ENCODE assay signal across 8 mouse cellular contexts in the genomic region with DNA sequence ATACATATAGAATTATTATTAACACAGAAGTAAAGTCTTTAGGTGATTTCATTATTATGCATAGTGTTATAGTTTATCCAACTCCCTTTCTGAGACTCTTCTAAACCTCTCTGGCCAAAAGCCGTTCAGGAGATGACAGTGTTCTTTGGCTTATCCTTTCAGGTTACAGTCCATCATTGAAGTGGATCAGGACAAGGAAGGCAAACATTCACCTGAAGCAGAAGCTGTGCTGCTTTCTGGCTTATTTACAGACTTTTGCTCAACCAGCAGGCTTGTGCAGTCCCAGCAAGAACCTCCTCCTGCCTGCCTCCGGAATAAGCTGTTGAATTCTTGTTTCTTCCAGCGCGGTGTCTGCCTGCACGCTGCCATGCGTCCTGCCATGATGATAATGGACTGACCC. TPM values are rescaled to one million over a fixed set of nuclear protein-coding genes. Genes with fewer than 3 reads are reported as not detected.
DNase-seq lines count a peak whose midpoint lies in the region; ATAC-seq and TF ChIP-seq lines count a peak whose summit lies in the region.

TSS of gene Tpst1 (plus strand) at position 301 of the 400 bp plus-strand sequence.

- in situ Hi-C loops in Patski (cut with MboI; ENCODE audit: low pct_unique_long_range_greater_than_20kb), result no loop called here

- POLR2A ChIA-PET in Patski (lab: Charles Lee), result no interaction called here

- no peaks in the 10 kb centered on the region for H3K4me1 ChIP-seq in heart, embryonic 11.5 days (ENCODE audit: control insufficient read depth, insufficient read depth, low read length)
- H3K4me1 ChIP-seq in heart, adult 2 months (ENCODE audit: control insufficient read depth, insufficient read depth, low read length), result peaks cover 5% of the 10 kb centered on the region; the same call in 1 of the 2 replicates
- H3K4me1 ChIP-seq in forebrain, postnatal 0 days (ENCODE audit: insufficient read depth), result no peaks in the 10 kb centered on the region
- H3K4me1 ChIP-seq in neural tube, embryonic 15.5 days, result no peaks in the 10 kb centered on the region

- no peaks in the 10 kb centered on the region for H3K9me3 ChIP-seq in heart, embryonic 11.5 days (replicated peaks; ENCODE audit: control insufficient read depth, low read length)
- H3K9me3 ChIP-seq in forebrain, postnatal 0 days (ENCODE audit: low read length), result no peaks in the 10 kb centered on the region
- H3K9me3 ChIP-seq in neural tube, embryonic 15.5 days (replicated peaks), result no peaks in the 10 kb centered on the region

- WGBS in heart, embryonic 11.5 days (ENCODE audit: insufficient replicate concordance), result 88% methylated on average over 6 of the region's 6 CpGs
- 93% methylated on average over 6 of the region's 6 CpGs for WGBS in heart, adult 2 months
- WGBS in forebrain, postnatal 0 days, result 93% methylated on average over 6 of the region's 6 CpGs
- WGBS in neural tube, embryonic 15.5 days, result 95% methylated on average over 6 of the region's 6 CpGs

- H3K4me3 ChIP-seq in heart, embryonic 11.5 days (ENCODE audit: low read depth, low read length), result no peak within 1 kb of the TSS
- H3K4me3 ChIP-seq in heart, adult 2 months, result no peak within 1 kb of the TSS
- no peak within 1 kb of the TSS for H3K4me3 ChIP-seq in forebrain, postnatal 0 days (ENCODE audit: low read depth, low read length)
- no peak within 1 kb of the TSS for H3K4me3 ChIP-seq in neural tube, embryonic 15.5 days (replicated peaks)

- H3K36me3 ChIP-seq in heart, embryonic 11.5 days (ENCODE audit: control insufficient read depth, insufficient read depth, low read length), result no peaks in the 10 kb centered on the region
- H3K36me3 ChIP-seq in heart, adult 2 months (ENCODE audit: control insufficient read depth, insufficient read depth, low read length), result no peaks in the 10 kb centered on the region
- H3K36me3 ChIP-seq in forebrain, postnatal 0 days (ENCODE audit: insufficient read depth), result no peaks in the 10 kb centered on the region
- no peaks in the 10 kb centered on the region for H3K36me3 ChIP-seq in neural tube, embryonic 15.5 days

- intact Hi-C loops in heart, adult 2 months (cut with DNase I), result no loop called here
- intact Hi-C loops in left cerebral cortex, postnatal 25 days (cut with DNase I), result no loop called here

- TF ChIP-seq EP300 in heart, adult 2 months (IDR thresholded peaks at IDR 0.05; ENCODE audit: insufficient read depth, low read depth, low read length), result no peak

- TF ChIP-seq CTCF in heart, adult 2 months (IDR thresholded peaks at IDR 0.05), result no peak
- TF ChIP-seq CTCF in Patski (IDR thresholded peaks at IDR 0.05), result no peak
- TF ChIP-seq CTCF in forebrain, postnatal 0 days (IDR thresholded peaks at IDR 0.05; ENCODE audit: low read depth), result no peak

- no peak within 1 kb of the TSS for H3K4me2 ChIP-seq in heart, embryonic 11.5 days
- no peak within 1 kb of the TSS for H3K4me2 ChIP-seq in forebrain, postnatal 0 days (ENCODE audit: low read depth)
- H3K4me2 ChIP-seq in neural tube, embryonic 15.5 days, result no peak within 1 kb of the TSS

- no peak within 1 kb of the TSS for H3K9ac ChIP-seq in heart, embryonic 11.5 days (ENCODE audit: low read depth, low read length)
- no peak within 1 kb of the TSS for H3K9ac ChIP-seq in heart, adult 2 months (ENCODE audit: low read depth, low read length)
- no peak within 1 kb of the TSS for H3K9ac ChIP-seq in forebrain, postnatal 0 days
- H3K9ac ChIP-seq in neural tube, embryonic 15.5 days (replicated peaks), result no peak within 1 kb of the TSS

- CTCF ChIA-PET in Patski (lab: Charles Lee), result no interaction called here

- H3K79me2 ChIP-seq in heart, adult 2 months (replicated peaks; ENCODE audit: control insufficient read depth, insufficient read depth, low read length), result no peaks in the 10 kb centered on the region

- H3K27ac ChIP-seq in heart, embryonic 11.5 days (ENCODE audit: low read depth, low read length), result no peak within 1 kb of the TSS
- no peak within 1 kb of the TSS for H3K27ac ChIP-seq in heart, adult 2 months
- H3K27ac ChIP-seq in forebrain, postnatal 0 days (ENCODE audit: low read depth, low read length), result no peak within 1 kb of the TSS
- H3K27ac ChIP-seq in neural tube, embryonic 15.5 days (replicated peaks), result no peak within 1 kb of the TSS

- no peak for ATAC-seq in heart, embryonic 11.5 days (replicated peaks; ENCODE audit: insufficient number of reproducible peaks, low FRiP score, low TSS enrichment)
- no peak for ATAC-seq in Patski
- no peak for ATAC-seq in forebrain, postnatal 0 days
- ATAC-seq in neural tube, embryonic 15.5 days (ENCODE audit: low FRiP score), result no peak

- DNase-seq in heart, adult 2 months, result no peak
- DNase-seq in Patski (ENCODE audit: low read depth, low spot score), result no peak
- no peak for DNase-seq in forebrain, postnatal 0 days
- DNase-seq in left cerebral cortex, postnatal 25 days (ENCODE audit: low spot score in 2 of 2), result no peak
- no peak for DNase-seq in kidney, postnatal 4 days
- no peak for DNase-seq in kidney, postnatal 14 days

- peaks cover 17% of the 10 kb centered on the region for H3K27me3 ChIP-seq in heart, embryonic 11.5 days (ENCODE audit: control insufficient read depth, insufficient read depth, low read length)
- no peaks in the 10 kb centered on the region for H3K27me3 ChIP-seq in heart, adult 2 months (ENCODE audit: control insufficient read depth, insufficient read depth, low read length)
- no peaks in the 10 kb centered on the region for H3K27me3 ChIP-seq in Patski
- H3K27me3 ChIP-seq in forebrain, postnatal 0 days (ENCODE audit: insufficient read depth, low read length), result no peaks in the 10 kb centered on the region
- no peaks in the 10 kb centered on the region; the same call in 1 of the 2 replicates for H3K27me3 ChIP-seq in neural tube, embryonic 15.5 days (replicated peaks)

- no peak for TF ChIP-seq POLR2A in heart, adult 2 months (IDR thresholded peaks at IDR 0.05; ENCODE audit: insufficient read depth, low read depth, low read length)

RNA-seq across cellular contexts. Expression of gene Tpst1, which starts in this region (rescaled TPM):
- 28.1 and 28.8 TPM in 2 replicates for polyA plus RNA-seq in heart, embryonic 11.5 days (2014; fragmentation: Nextera tagmentation; extraction: Ambion mirVana)
- 1 to 10 TPM; 7.4 to 9.4 TPM for total RNA-seq in heart, adult 2 months (2021)
- polyA plus RNA-seq in heart, adult 2 months (2012; rRNA removed), result 10.1 and 12.6 TPM in 2 replicates
- 18.3 TPM for polyA plus RNA-seq in Patski (2021)
- 50.7 and 55.3 TPM in 2 replicates for total RNA-seq in forebrain, postnatal 0 days (2014; rRNA removed)
- 50.3 and 55.4 TPM in 2 replicates for polyA plus RNA-seq in forebrain, postnatal 0 days (2015; fragmentation: Nextera tagmentation; extraction: Ambion mirVana)
- total RNA-seq in left cerebral cortex, postnatal 25 days (2021), result 10 to 100 TPM; 33.3 to 34.1 TPM
- 58.8 and 59.2 TPM in 2 replicates for polyA plus RNA-seq in neural tube, embryonic 15.5 days (2015; fragmentation: Nextera tagmentation; extraction: Ambion mirVana)
